Mouse (Mus musculus): ENCODE results near the gene Gm28043.
"Not testable (repeated sequence)": the region's sequence is repeated elsewhere in the genome, so short reads cannot be mapped to it uniquely, and the experiment has no call there.

The Gm28043 gene

GRCm38 (mm10) chr17:29713734-29714133, 99.1 kb downstream of the Gm28043 start:
- DNase-seq: not testable (repeated sequence)

DNA sequence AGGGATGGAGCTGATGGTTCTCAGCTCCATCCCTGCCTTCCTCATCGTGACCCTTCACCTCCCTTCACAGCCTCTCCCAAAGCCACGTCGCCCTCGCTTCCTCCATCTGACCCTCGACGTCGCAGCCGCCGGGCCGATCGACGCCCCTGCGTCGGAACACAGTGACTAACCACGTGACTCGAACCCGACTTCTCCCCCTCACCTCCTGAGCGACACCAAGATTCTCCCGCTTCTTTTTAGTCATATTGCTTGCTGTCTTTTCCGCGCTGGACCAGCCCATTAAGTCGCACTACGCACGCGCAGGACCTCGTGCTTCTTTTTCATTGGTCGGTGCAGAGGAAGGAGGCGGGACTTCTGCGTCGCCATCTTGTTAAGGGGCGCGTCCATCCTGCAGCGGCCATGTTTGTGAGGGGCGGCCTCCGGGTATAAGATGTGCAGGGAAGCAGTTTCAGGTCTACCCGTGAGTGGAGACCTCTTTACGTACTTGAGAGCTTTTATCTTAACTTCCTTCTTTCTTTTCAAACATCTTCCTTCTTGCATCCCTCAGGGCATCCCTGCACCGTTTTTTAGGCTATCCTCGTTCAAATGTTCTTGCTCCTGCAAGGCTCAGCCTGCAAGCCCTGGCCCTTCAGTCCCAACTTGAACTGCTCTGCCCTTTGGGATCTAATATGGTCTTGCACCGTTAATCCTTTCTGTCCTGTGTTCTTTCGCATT, 102.2 kb downstream of the Gm28043 start, which contains the start of gene Ccdc167:
Gene Ccdc167, minus strand, starts transcription at position 313 of the 714 bp plus-strand sequence.
- peak; percentile 93 to 95 for DNase-seq

- no peak for DNase-seq
Measured at GRCm38 (mm10) chr17:29718660-29719059, 104.0 kb downstream of the Gm28043 start.

DNA sequence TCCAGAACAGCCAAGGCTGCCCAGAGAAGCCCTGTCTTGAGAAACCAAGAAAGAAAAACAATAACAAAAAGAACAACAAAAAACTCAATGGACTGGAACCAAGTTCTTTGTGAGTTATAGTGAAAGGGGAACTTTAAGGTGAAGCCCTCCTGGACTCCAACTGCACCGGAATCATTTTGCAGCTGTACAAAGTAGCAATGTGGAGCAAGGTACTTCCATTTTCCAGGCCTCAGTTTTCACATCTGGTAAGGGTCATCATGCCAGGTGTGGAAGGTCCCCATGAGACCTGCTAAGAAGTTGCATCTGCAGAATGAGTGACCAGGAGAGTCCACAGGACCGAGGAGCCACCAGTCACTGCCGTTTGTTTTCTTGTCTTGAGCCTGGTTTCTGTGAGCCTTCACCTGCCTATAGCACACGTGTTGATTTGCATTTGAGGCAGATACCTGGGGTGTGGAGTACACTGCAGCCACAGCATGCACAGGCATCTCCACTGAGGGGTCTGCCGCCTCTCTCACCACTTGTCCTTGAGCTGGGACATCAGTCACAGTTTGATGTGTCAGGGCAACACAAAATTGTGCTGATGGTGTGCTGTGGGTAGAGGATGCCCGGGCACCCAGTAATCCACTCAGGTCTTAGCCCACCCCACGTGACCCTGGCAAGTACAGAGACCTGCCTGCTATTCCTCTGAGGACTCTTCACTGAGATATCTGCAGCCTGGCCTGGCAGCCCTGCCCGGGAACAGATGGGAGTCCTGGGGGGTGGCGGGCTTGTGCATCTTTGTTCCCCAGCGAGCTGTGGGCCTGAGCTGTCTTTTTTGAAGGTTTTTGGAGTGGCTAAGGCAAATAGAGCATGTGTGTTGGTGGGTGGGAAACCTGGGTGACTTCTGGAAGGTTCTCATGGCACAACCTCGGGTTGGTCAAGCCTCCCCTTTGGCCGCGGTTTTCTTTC, 105.2 kb downstream of the Gm28043 start:
- no peak for DNase-seq

- no peak for DNase-seq
Measured at GRCm38 (mm10) chr17:29720755-29721365, 106.2 kb downstream of the Gm28043 start.

- no peak for DNase-seq
Measured at GRCm38 (mm10) chr17:29724610-29725009, 109.9 kb downstream of the Gm28043 start.

- DNase-seq: no peak
Measured at GRCm38 (mm10) chr17:29725027-29725620, 110.4 kb downstream of the Gm28043 start.

DNA sequence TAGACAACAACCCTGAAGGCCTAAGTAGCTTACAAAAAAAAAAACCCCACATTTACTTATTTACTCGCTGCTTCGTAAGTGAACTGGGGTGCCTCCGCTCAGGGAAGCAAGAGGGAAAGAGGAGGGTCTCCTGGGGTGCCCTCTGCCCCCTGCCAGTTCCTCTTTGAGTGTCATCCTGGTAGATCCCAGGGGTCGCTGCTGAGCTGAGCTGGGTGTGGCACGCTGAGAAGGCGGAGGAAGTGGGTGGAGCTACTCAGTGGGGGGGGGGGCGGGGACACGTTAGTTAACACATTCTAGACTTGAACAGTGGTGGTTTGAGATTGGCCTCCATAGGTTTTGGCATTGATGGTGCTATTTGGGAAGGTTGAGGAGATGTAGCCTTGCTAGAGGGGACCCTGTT, 113.4 kb downstream of the Gm28043 start:
- DNase-seq: no peak

DNA sequence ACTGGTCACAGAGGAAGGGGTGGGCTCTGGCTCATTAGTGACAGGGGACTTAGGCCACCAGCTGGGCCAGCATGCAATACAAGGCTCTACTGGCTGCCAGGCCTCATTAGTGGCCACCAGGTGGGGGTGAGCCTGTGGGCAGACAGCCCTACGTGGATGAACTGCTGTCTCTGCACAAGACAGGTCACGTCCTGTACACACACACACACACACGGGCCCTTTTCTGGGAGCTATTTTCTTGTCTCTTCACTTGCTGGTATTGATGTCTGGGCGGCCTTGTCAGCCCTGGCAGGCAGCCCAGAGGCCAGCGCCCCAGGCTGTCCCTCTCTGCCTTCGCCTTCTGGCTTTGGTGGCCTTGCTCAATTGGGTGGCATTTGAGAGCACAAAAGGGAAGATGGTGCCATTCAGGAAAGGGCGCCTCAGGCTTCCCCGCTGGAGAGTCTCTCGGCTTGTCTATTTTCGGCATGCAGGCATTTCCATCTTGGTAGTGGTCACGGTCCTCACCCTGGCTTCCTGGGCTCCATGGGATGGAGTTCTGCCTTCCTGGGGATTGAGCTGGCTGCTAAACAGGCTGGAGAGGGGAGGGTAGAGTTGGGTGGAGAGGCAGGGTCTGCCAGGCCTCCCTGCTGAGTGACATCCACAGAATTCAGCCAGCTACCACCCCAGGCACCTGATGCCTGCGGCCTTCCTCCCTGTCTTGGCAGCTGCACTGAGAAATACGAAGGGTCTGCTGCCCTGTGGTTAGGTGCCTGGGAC, 116.0 kb downstream of the Gm28043 start:
- no peak for DNase-seq

GRCm38 (mm10) chr17:29731266-29731952, 116.7 kb downstream of the Gm28043 start:
- DNase-seq: no peak

GRCm38 (mm10) chr17:29731953-29732325, 117.3 kb downstream of the Gm28043 start:
- DNase-seq: no peak

DNA sequence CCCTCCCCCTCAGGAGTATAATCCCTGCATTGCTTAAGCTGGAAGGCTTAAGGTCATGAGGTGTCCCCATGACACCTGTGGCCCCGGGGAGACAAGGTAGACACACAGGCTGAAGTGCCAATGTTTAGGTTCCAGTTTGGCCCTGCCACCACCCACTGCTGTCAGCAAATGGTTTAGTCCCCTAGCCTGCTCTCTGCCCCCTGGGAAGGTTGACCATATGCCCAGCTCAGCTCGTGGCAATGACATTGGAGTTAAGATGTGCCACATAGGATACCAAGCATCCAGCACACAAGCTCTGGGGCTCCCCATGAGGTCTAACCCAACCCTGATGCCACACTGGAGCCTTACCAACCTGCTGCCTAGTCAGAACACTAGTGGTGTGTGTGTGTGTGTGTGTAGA, 117.8 kb downstream of the Gm28043 start:
- DNase-seq: no peak

DNA sequence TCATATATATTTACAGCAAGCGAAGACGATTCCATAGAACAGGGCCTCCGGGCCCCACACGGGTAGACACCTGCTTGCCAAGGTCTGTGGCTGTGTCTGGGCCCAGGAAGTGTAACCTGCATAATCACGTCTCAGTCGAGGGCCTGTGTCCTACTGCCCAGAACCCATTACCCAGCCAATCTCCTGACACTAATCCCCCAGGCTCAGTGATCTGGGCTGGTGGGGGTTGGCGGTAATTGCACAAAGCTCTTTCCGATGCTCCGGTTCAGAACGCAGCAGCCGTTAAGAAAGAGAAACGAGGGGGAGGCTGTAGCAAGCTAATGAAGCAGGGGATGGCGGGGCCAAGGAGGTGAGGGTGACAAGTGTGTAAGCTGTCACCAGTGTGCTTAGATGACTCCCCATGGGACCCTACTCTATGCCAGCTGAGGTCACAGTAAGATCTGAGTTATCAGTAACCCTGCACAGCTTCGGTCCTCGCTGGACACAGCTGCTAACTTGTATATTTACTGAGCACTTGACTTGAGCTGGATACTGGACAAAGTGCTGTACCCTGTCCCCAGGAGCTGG, 121.9 kb downstream of the Gm28043 start:
- DNase-seq: no peak

DNA sequence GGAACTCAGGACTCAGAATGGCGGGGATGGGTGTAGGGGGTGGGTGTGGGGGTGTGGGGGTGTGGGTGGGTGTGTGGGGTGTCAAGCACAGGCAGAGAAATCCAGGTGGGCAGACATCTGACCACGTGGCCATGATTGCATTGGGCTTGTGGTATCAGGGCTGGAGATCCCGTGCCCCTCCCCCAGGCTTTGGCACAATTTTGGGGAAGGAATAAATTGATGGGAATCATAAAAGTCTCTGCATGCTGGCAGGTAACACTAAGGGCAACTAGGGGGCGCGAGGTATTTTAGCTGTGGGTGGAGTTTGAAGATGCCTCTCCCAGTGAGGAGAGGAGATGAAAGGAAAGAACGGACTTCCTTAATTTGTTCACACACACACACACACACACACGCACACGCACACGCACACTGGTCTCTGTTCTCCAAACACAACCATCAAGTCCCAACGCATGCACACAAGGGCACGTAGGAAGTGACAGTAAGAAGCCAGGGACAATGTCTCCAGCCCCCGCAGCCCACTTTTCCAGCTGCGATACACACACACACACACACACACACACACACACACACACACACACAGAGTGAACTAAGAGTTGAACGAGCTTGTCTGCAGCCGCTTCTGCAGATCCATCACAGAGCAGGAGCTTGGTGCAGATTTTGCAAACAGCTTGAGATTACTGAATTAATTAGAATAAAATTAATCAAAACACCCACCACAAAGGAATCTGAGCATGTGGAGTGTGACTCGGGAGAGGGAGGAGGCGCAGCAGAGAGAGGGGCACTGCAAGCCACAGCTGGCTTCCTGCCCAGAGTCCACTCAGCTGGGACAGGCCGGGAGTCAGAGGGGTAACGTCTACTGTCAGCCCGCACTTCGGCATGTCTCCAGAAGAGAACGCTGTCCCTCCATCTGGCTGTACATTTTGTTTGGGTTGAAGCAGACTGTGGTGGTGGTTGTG, 123.5 kb downstream of the Gm28043 start:
- no peak for DNase-seq

- no peak for DNase-seq
Measured at GRCm38 (mm10) chr17:29747466-29747865, 132.8 kb downstream of the Gm28043 start.

All from spleen, adult 18-20 months (tissue).